Mouse (Mus musculus): ENCODE data around the gene Palm3.
"Not testable (repeated sequence)": the region's sequence is repeated elsewhere in the genome, so short reads cannot be mapped to it uniquely, and the experiment has no call there.

Gene Palm3

GRCm38 (mm10) chr8:83997511-83998141 is 23.6 kb upstream of the Palm3 start, which contains the start of gene Samd1:
Gene Samd1, plus strand, starts transcription at chr8:83997672.
- in situ Hi-C loops (cut with MboI, MseI) = no loop called here

DNA sequence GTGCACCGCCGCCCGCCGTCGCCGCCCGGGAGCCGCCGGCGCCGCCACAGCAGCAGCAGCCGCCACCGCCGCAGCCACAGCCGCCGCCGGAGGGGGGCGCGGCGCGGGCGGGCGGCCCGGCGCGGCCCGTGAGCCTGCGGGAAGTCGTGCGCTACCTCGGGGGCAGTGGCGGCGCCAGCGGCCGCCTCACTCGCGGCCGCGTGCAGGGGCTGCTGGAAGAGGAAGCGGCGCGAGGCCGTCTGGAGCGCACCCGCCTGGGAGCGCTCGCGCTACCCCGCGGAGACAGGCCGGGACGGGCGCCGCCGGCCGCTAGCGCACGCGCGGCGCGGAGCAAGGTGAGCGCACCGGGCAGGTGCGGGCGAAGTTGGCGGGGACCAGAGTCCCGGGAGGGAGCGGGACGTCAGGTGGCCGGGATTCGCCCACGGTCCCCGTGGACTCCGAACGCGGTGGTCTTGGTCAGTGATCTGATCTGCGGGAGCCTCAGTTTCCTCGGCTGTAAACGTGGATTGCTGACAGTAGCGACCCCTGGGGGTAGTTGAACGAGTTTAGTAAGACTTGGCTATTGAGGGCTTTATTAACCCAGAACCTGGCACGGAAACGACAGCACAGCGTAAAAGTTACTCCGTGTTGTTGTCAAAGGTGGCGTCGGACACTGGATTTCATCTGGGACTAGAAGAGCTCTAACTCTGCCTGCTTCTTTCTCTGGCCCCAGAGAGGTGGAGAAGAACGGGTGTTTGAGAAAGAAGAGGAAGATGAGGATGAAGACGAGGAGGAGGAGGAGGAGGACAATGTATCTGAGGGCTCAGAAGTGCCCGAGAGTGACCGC is 22.8 kb upstream of the Palm3 start:
- in situ Hi-C loops (cut with MboI, MseI) = no loop called here

DNA sequence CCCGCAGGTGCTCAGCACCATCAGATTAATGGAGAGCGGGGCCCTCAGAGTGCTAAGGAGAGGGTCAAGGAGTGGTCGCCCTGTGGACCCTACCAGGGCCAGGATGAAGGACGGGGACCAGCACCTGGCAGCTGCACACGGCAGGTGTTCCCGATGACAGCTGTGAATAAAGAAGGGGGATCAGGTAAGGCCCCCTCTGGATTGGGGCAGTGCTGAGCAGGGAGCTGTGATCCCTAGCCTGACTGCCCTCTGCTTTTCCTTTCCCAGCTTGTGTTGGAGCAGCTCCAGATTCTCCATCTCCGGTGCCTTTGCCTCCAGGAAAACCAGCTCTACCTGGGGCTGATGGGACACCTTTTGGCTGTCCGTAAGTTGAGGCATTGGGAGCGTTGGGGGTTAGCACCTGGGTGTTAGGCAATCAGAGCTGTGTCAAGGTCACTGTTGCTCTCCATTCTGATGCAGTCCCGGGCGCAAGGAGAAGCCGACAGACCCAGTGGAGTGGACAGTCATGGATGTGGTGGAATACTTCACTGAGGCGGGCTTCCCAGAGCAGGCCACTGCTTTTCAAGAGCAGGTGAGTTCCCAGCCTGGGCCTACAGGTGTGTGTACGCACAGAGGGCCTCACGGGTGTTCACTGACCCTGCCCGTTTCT is 22.1 kb upstream of the Palm3 start:
- in situ Hi-C loops (cut with MboI, MseI) = no loop called here

DNA sequence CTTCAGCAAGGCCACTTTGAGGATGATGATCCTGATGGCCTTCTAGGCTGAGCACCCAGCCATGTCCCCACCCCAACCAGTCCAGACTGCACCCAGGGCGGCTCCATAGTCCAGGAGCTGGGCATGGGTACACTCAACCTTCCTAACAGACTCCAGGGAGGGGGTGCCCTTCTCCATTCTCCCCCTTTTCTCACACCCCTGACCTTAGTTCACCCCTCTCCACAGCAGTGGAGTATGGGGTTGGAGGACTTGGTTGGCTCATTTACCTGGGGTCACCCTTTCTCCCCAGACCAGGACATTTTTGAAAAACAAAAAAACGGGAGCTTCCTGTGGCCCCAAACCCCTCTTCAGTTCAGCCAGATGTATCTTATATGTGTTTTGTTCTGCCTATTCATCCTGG is 21.4 kb upstream of the Palm3 start:
- in situ Hi-C loops (cut with MboI, MseI) = loop anchor here in 1 of 2 experiments (5.0 kb wide), 1 partner anchor 103 kb away; no protein-coding TSS in a partner anchor

DNA sequence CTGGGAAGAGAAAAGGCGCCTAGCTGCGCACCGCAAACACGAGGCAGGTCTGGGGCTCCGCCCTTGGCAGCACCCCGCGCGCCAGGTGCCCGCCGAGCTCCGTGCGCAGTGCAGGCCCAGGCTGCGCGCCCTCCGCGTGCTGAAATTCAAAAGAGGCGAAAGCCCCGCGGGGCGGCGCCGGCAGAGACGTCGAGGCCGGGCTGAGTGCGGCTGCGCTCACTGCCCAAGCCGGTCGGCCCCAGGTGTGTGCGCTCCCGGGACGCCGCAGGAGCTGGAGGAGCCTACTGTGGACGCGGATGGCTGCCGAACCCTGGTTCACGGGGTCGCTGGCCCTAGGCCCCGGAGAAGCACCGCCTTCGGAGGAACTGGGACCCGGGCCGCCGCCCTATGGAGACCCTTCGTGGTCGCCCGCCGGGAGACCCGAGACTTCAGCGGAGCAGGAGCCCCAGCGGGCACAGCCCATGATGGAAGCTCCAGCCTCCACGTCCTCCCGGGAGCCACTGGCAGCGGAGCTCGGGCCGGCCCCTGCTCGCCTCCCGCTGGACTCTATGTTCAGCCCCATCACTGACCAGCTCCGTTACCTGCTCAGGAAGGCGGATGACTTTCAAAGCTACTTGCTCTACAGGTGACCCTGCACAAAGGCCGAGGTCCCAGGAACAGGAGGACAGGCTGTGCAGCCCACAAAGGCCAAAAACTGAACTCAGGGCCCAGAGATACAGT is 19.8 kb upstream of the Palm3 start, which contains the start of gene 1700067K01Rik:
Gene 1700067K01Rik, plus strand, starts transcription at position 222 of the 720 bp plus-strand sequence.
- in situ Hi-C loops (cut with MboI, MseI) = loop anchor here in 1 of 2 experiments (5.0 kb wide), 1 partner anchor 104 kb away; no protein-coding TSS in a partner anchor

GRCm38 (mm10) chr8:84002957-84003611 is 18.2 kb upstream of the Palm3 start:
- in situ Hi-C loops (cut with MboI, MseI) = loop anchor here in 1 of 2 experiments (5.0 kb wide), 1 partner anchor 106 kb away; no protein-coding TSS in a partner anchor

- in situ Hi-C loops (cut with MboI, MseI) = loop anchor here in 1 of 2 experiments (5.0 kb wide), 1 partner anchor 106 kb away; no protein-coding TSS in a partner anchor
These were observed 17.5 kb upstream of the Palm3 start for GRCm38 (mm10) chr8:84003612-84004246.

- in situ Hi-C loops (cut with MboI, MseI) = loop anchor here in 1 of 2 experiments (5.0 kb wide), 1 partner anchor 107 kb away; no protein-coding TSS in a partner anchor
These were observed 16.6 kb upstream of the Palm3 start for GRCm38 (mm10) chr8:84004533-84005201.

- in situ Hi-C loops (cut with MboI, MseI) = not testable (repeated sequence)
These were observed 15.8 kb upstream of the Palm3 start for GRCm38 (mm10) chr8:84005502-84005901.

- in situ Hi-C loops (cut with MboI, MseI) = no loop called here
These were observed 12.9 kb upstream of the Palm3 start for GRCm38 (mm10) chr8:84008362-84008761.

DNA sequence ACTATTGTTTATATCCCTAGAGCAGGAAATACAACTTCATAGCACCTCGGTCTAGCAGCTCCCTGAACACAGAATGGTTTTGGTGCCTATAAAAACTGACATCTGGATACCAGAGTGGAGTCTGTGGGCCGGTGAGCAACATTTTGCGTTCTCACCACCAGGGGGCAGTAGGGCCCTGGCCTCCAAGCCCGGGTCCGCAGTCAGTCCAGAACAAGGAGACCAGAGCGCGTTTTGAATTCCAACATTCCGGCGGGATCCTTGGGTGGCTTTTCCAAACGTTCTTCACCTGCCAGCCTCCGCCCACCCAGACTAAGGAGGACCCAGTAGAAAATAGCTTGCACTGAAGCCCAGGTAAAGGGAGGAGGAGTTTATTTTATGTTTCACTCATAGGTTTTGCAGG is 11.4 kb upstream of the Palm3 start:
- in situ Hi-C loops (cut with MboI, MseI) = loop anchor here in 1 of 2 experiments (10.0 kb wide), 1 partner anchor 335 kb away; no protein-coding TSS in a partner anchor

- in situ Hi-C loops (cut with MboI, MseI) = loop anchor here in 1 of 2 experiments (10.0 kb wide), 1 partner anchor 334 kb away; no protein-coding TSS in a partner anchor
These were observed 10.4 kb upstream of the Palm3 start for GRCm38 (mm10) chr8:84010625-84011611.

DNA sequence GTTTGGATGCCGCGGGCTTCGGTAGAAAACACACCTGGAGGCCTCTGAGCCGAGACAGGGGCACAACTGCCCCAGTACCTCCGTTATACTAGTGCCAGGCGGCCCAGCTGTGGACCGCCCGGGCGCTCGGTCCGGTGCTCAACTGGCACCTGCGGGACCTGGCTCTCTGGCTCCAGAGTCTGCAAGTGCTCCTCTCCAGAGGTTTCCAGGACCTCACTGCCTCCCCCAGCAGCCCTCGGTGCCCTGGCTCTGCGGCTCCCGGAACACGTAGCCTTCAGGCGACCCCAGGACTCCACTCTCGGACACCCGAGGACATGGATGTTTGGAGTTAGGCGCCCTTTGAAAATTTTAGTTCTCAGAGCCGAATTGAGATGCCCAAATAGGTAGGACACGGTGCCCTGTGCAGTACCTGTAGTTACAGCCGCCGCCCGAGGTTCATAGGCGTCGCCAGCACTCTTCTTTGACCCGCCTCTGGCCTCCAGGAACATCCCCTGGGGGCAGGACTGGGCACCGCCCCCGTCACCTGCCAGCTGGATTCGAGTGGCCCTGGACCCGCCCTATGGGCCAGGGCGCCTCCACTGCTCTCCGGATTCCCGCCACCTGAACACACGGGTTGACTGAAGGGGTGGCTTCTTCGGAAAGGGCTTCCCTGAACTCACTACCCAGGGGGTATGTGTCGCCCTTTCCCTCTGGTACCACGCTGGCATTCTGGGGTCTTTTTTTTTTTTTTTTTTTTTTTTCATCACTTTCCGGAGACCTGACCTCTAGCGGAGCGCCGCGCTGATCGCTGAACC is 9.4 kb upstream of the Palm3 start, which contains the start of gene 2210011C24Rik:
Gene 2210011C24Rik, minus strand, starts transcription at position 467 of the 794 bp plus-strand sequence.
- in situ Hi-C loops (cut with MboI, MseI) = loop anchor here in 1 of 2 experiments (10.0 kb wide), 1 partner anchor 333 kb away; no protein-coding TSS in a partner anchor

DNA sequence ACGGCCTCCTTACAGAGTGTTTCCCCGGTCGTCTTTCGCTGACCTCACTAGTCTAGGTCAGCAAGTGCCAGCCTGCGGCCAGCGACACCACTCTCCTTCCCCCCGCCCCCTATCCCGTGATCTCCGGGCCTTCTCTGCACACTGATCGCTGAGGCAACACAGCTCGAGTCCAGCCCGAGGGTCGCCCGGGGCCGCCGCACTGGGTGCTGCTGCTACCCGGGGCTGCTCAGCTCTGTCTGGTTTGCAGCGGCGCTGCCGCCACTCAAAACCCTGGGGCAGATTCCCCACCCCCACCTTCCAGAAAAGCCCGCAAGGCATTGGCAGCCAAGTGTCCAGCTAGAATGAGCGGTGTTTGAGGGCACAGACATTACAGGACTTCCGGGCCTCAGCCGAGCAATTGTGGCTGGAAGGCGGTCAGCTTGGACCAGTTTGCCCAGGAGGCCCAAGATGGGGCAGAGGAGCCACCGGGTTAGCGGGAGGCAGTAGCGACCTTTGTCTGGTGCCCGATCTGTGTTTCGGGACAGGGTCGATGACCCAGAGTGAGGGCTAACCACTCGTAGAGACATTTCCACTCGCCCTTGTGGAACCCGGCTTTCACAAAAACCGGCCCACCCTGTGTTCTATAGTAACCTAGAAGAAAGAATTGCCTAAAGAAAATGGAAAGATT is 8.6 kb upstream of the Palm3 start:
- in situ Hi-C loops (cut with MboI, MseI) = loop anchor here in 1 of 2 experiments (10.0 kb wide), 1 partner anchor 332 kb away; no protein-coding TSS in a partner anchor

GRCm38 (mm10) chr8:84015833-84016232 is 5.4 kb upstream of the Palm3 start:
- in situ Hi-C loops (cut with MboI, MseI) = loop anchor here in 1 of 2 experiments (10.0 kb wide), 1 partner anchor 329 kb away; no protein-coding TSS in a partner anchor

GRCm38 (mm10) chr8:84019738-84020137 is 1.5 kb upstream of the Palm3 start:
- in situ Hi-C loops (cut with MboI, MseI) = loop anchor here in 1 of 2 experiments (10.0 kb wide), 1 partner anchor 325 kb away; no protein-coding TSS in a partner anchor

Data from T-helper 17 cell (primary cell).